Mouse (Mus musculus) effector memory CD4-positive, alpha-beta T cell, adult 7 months (primary cell): ENCODE results near the gene Pak6. TPM values are rescaled to one million over a fixed set of nuclear protein-coding genes. Genes with fewer than 3 reads are reported as not detected.

Experiments used
- polyA plus RNA-seq: library from polyadenylated mRNA; unstranded; fragments of 100-300 nt; shearing (Covaris generic); gene quantifications from one replicate; pipeline ENCODE4 v1.2.1, GENCODE M21; 2017

Gene Pak6
- polyA plus RNA-seq, result 7.0 TPM

GRCm38 (mm10) chr2:118662902-118663803, at the start of gene Pak6:
Pak6 (plus strand) TSS chr2:118663303.

GRCm38 (mm10) chr2:118703913-118704730, 41.0 kb downstream of the Pak6 start, which contains the start of gene Ankrd63:
Ankrd63 (minus strand) TSS chr2:118703963.

GRCm38 (mm10) chr2:118728337-118728736, 65.2 kb downstream of the Pak6 start, which contains the start of gene Plcb2:
Plcb2 (minus strand) TSS chr2:118728438.

GRCm38 (mm10) chr2:118745232-118745884, 82.3 kb downstream of the Pak6 start, which contains the start of gene Inafm2:
Inafm2 (plus strand) TSS chr2:118745758.

Other genes starting within 250 kb of the Pak6 start
- gene Srp14, start 183.6 kb upstream of the Pak6 start, polyA plus RNA-seq, result 208 TPM
- gene Bmf, start 113.6 kb upstream of the Pak6 start, polyA plus RNA-seq, result 2.8 TPM
- 2.7 TPM for gene Bub1b, start 65.1 kb upstream of the Pak6 start, polyA plus RNA-seq
- gene Ankrd63, start 40.7 kb downstream of the Pak6 start, polyA plus RNA-seq, result not detected
- 11.2 TPM for gene Plcb2, start 65.1 kb downstream of the Pak6 start, polyA plus RNA-seq
- 16.6 TPM for gene Inafm2, start 82.5 kb downstream of the Pak6 start, polyA plus RNA-seq
- not detected for gene Ccdc9b, start 99.4 kb downstream of the Pak6 start, polyA plus RNA-seq
- not detected for gene Phgr1, start 109.5 kb downstream of the Pak6 start, polyA plus RNA-seq
- 0.69 TPM for gene Disp2, start 116.4 kb downstream of the Pak6 start, polyA plus RNA-seq
- 6.7 TPM for gene Knstrn, start 150.7 kb downstream of the Pak6 start, polyA plus RNA-seq
- 79.3 TPM for gene Ivd, start 198.7 kb downstream of the Pak6 start, polyA plus RNA-seq
- gene Bahd1, start 237.1 kb downstream of the Pak6 start, polyA plus RNA-seq, result 16.6 TPM